Mouse (Mus musculus) layer of hippocampus, postnatal 14 days (tissue): ENCODE measurements around the gene Fam47c. TPM values are rescaled to one million over a fixed set of nuclear protein-coding genes. Genes with fewer than 3 reads are reported as not detected.

ENCODE experiments used
- DNase-seq, 2 experiments: peaks; one replicate each; pipeline ENCODE4 v3.0.0; 2021 to 2022; ENCODE audit warnings: low spot score in 2 of 2, mixed read lengths in 1 of 2
- long read RNA-seq, 2 experiments: library from polyadenylated mRNA; stranded (forward); transcript quantifications; one replicate each; pipeline ENCODE4 v2.0.0; 2021
- total RNA-seq, 2 experiments: library from RNA; stranded (reverse); gene quantifications; 2 replicates each; pipeline ENCODE4 v1.2.3; 2021

Fam47c gene
- not detected for total RNA-seq
- long read RNA-seq, experiment 1: 0 reads
- long read RNA-seq, experiment 2: 0 reads

DNA sequence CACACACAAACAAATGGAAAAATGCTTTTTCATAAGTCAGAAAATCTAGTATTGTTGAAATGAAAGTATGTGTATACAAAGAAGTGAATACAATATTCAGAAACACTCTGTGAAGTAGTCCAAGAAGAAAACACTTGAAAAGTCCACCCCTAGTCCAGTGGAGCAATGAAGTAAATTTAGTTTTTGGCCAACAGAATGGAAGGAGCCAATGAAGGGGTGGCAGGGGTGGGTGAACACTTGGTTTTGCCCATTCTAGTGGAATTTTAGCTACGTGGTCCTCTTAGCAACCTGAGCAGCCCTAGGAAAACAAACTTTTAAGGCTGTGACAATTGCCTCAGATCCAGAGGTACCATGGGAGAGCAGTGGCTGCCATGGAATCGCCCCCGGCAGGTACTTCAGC is at the start of gene Fam47c:
Gene Fam47c, plus strand, starts transcription at position 301 of the 400 bp plus-strand sequence.
- no peak for DNase-seq

DNA sequence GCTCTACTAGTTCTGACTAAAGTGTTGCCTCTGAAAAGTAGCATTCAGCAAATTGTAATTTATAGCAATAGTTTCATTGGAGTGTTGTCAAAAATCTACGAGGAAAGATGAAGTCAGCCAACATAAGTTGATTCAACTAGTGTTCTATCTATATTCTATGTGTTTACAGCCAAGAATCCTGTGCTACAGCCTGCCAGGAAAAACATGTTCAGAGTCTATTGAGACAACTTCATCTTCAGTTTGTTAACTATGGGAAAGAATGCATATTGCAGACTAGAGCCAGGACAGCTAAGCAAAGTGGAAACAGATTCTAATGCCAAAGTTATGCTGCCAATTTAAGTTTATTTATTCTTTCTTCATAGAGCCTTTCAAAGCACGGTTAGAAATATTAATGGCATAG is 31.8 kb downstream of the Fam47c start:
- DNase-seq: no peak

GRCm38 (mm10) chrX:78777078-78777477 is 39.5 kb downstream of the Fam47c start:
- DNase-seq: no peak

Other genes starting within 250 kb of the Fam47c start
- gene Prrg1, start 153.9 kb upstream of the Fam47c start, total RNA-seq: 1 to 10 TPM; 3.0 to 3.1 TPM